Mouse (Mus musculus) left cerebral cortex, adult 18-20 months (tissue): ENCODE results near the gene Pitpnm2. TPM values are rescaled to one million over a fixed set of nuclear protein-coding genes. Genes with fewer than 3 reads are reported as not detected.
A peak's percentile ranks its signal among the peaks of the same experiment; 100 is the strongest.
"Not testable (repeated sequence)": the region's sequence is repeated elsewhere in the genome, so short reads cannot be mapped to it uniquely, and the experiment has no call there.

ENCODE experiments used
- DNase-seq, 2 experiments: peaks; one replicate each; pipeline ENCODE4 v3.0.0; 2021 to 2022; ENCODE audit warnings: low spot score in 2 of 2, mixed read lengths in 1 of 2
- total RNA-seq, 2 experiments: library from RNA; stranded (reverse); gene quantifications; 2 replicates each; pipeline ENCODE4 v1.2.3; 2021

Gene Pitpnm2
- total RNA-seq, 2 experiments from 2014 or later = 259 to 274 TPM

DNA sequence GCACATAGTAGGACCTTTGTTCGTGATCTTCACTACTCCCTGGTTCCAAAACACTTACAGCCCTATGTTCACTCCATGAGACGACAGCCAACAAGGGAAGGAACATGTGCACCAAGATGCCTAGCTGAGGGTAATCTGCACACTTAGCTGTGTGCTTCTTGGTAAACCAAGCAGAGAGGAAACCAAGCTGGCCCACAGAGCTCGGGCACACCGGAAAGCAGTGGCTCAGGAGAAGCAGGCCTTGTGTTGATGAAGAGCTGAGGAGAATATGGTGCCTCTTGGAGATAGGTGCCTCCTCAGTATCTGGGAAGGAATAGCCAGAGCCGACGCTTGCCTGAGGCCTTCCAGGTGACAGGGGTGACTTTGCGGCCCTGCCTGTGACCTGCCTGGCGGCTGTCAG, 26.0 kb downstream of the Pitpnm2 start:
- no peak for DNase-seq

DNA sequence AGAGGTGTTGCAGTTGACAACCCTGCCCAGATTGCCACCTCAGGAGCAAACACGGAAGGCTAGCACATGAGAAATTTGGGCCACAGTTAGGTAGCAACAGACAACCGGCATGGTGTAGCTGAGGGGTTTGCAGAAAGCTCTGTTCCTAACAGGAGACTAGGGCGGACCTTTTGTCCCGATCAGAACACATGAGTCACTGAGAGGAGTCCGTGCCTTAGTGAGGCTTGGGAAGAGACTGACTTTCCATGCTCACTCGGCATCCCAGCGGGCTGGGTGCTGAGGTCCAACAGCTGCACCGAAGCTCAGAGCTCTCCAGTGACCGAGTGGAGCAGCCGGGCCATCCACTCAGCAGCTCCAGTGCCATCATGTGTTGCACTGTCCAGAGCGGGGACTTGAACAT, 26.9 kb downstream of the Pitpnm2 start:
- no peak for DNase-seq

DNA sequence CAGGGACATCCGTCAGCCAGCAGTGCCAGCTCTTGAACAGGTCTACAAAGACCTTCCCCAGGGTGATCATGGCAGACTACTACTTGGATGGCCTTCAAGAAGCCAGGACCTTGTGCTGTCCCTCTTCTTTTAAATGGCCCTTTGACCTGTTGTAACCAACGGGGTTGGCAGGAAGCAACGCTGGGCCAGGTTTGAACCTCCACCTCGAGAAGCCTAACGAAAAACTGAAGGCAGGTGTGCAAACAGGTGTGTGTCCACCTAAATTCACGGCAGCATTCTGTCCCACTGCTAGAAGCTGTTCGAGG, 27.9 kb downstream of the Pitpnm2 start:
- DNase-seq = no peak

DNA sequence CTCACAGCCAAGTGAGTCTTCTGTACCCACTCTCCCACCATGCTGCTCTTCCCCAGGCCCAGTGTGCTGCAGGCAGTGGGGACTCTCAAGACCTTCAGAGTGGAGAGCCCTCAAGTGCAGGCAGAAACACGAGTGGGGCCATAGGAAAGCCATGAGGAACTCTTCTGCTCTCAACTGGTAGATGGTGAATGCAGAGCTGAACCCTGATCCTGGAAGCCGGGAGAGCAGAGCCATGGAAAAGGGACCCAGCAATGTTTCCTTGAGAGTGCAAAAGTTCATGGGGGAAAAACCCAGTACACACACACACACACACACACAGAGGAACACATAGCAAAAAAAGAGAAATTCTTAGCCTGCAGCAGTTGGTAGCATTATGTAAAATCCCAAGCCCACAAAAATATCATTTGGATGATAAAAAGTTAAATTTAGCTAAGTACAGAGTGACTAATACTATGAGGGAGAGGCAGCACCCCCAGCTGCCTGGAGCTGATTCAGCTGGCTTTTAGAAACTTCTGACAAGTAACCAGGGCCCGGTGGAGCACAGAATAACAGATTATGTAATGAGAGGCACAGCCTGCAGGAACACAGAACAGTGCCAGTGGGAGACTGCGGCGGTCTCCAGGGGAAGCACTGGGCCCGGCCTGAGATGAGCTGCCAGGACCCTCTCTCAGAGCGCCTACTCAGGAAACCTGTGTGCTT, 28.4 kb downstream of the Pitpnm2 start:
- DNase-seq = peak; percentile 75 to 87

DNA sequence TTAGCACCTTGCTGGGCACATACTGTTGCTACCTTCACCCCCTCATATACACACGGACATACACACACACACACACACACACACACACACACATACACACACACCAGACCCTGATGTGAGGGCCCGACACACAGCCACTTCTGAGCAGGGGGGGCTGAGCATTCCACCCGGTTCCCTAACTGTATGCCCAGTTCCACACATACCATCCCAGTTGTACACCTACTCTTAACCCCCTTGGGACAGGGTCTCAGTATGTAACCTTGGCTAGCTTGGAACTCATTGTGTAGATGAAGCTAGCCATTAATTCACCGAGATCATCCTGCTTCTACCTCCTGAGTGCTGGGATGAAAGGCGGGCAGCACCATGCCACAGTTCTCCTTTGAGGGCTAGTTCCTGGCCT, 29.0 kb downstream of the Pitpnm2 start:
- no peak for DNase-seq

DNA sequence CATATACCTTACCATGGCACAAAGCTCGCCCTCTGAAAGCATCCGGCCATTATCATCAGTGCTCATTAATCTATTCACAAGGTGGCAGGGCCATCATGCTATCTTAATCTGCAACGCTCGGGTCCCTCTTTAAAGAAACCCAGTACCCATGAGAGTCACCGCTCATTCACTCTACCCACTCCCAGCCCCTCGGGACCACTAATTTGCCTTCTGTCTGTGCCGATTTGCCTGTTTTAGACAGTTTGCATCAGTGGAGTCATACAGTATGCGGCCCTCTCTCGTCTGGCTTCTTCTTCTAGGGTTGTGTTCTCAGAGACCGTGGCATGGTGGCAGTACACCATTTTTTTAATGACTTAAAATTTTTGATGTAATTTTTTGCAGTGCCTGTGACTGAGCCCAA, 30.1 kb downstream of the Pitpnm2 start:
- no peak for DNase-seq

DNA sequence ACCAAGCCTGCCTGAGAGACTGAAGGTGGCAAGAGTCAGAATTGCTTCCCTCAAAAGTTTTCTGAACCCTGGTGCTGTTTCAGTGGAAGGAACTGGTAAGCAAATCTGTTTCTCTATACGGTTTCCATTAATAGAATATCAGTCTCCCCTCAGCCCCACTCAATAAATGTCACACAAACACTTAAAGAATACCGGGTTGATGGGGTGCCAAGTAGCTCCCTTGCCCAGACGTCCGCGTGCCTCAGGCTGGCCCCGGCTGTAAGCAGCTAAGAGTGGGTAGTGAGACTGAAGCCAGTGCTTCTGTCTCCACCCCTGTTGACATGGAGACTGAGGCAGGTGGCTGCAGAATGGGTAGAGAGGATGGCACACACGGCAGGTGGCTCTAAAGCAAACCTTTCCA, 30.6 kb downstream of the Pitpnm2 start:
- DNase-seq = peak in 1 of 2 experiments; percentile 38

DNA sequence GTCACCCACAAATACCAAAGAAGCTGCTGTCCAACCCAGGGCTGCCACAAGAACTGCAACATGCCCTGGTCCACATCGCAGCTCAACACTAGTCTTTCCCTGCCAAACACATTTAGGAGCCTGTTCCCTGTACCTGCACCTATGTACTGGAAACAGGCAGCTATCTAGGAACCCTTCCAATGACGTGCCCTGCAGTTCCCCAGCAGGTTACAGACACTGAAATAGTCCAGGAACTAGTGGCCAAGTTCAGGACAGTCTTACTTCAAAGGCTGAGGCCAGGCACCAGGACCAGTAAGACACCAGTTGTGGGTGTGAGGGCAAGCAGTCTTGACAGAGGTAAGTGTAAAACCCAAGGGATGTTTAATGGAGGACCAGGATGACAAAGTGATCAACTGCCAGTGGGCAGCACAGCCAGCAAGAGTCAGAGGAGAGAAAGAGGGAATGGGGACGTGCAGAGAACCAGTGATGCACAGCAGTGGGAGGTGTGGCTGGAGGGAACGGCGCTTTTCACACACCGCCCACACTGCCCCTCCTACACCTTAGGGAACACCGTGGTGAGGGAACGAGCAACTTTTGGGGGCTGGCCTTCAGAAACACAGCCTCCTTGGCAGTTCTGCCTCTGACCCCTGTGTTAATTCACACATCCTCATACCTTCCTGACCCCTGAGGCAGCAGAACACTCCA, 31.9 kb downstream of the Pitpnm2 start:
- DNase-seq = peak; percentile 90 to 92

DNA sequence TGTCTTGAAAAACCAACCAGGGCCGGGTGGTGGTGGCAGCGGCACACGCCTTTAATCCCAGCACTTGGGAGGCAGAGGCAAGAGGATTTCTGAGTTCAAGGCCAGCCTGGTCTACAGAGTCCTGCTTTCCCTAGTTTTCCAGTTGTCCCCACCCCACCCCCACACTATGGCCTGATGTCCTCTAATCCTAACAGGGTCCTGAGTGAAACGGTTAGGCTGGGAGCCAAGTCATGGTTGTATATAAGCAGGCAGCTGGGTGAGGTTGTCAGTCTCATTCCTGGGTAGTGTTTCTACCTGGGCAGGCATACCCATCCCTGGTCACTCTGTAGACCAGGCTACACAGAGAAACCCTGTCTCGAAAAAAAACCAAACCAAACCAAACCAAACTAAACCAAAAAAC, 32.5 kb downstream of the Pitpnm2 start:
- DNase-seq = not testable (repeated sequence)

DNA sequence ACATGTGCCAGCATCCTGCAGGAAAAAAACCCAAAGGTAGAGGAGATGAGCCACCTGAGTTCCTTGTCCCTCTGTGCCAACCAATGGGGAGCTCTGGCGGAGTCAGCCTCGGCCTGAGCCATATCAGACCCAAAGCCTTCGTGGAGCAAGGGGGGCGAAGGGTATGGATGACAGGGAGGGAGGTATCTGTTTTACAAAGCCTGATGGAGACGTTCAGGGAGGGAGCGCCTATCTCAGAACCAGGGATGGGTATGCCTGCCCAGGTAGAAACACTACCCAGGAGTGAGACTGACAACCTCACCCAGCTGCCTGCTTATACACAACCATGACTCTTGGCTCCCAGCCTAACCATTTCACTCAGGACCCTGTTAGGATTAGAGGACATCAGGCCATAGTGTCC, 33.2 kb downstream of the Pitpnm2 start:
- DNase-seq = no peak

DNA sequence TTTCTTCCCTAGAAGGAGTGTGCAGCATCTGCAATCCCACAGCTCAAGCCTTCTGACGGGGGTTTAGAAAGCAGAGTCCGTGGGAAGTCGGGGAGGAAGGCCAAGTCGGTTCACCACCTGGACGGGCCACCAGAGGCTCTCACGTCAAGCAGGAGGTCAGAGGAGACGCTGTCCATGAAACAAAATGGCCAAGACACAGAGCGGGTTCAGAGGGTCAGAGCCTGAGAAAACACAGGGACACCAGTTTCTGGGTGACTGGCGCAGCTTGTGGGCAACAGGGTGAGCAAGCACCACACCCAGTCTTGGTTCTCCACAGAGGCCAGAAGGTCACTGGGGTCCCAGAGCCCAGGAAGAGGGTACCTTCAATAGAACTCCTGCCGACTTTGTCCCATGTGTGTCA, 33.9 kb downstream of the Pitpnm2 start:
- DNase-seq = no peak

DNA sequence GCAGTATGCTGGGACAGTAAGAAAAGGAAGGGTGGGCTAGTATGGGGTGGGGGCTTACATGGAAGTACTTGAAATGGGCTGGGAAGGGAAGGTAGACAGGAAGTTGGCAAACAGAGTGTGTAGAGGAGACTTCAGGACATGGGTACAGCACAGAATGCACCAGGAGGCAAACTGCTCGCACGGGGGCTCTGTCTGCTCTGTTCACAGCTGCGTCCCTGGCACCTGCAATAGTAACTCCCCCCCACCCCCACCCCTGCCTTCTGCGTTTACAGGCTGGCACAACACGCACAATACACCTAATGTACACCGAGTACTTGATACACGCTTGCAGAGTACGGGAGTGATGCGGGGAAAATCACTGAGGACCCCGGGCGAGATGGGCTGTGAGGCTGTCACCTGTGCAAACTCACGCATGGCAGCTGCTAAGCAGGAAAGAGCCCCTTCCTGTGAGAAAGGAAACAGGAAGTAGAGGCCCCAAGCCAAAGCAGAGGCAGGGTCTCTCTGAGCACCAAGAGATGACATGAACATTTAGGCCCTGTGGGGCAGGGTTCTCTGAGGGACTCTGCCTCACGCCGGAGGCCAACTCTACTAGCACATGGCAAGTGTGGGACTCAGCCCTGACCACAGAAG, 34.9 kb downstream of the Pitpnm2 start:
- no peak for DNase-seq

DNA sequence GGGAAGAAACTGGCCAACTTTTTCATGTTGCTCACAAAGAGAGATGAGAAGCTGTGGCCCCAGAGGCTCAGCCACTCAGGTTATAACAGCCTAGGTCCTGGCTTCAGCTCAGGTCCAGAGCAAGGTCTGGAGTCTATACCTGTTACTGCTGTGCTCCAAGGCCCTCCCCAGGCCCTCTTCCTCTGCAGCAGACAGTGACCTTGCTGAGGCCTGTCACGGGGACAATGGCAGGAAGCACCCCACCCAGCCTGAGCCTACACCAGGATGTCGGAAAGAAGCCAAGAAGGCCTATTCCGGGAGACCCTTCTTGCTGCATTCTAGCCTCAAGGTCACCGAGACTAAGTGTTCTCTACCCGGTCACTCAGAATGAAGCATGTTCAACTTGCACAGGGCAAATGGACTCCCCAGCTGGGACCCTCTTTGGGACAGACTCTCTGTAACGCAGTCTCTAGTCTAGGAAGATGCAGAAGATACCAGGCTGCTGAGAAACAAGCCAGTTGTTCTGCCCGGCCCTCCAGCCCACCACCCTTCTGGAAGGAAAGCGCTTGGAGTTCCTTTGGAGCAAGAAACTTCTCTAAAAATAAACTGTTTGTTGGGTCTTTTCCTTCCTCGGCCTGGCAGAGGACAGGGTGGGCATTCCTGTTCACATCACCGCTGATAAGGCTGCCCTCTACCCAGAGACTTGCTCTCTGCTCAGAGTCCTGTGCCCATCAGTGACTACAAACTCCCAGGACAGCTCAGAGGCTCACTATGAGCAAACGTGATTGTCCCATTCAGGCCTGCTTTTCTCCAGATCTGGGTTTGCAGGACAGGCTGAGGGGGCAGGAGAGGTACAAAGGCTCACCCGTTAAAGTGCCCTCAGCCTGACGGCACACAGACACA, 35.7 kb downstream of the Pitpnm2 start:
- DNase-seq = no peak

DNA sequence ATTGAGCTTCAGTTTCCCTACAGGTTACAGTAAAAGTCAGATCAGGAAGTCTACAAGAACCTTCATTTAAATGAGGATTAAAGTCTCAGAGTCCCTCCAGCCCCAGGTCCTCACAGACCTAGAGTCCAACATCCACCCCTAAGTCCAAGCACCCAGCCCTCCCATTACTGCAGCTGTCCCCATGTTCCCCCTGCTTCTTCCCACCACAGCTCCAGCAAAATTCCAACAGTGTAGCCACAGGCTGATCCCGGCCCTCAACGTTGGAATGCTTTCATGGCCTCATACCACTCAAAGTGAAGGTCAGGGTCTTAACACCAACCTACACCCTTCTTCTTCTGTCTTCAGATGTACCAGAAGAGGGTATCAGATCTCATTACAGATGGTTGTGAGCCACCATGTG, 37.9 kb downstream of the Pitpnm2 start:
- no peak for DNase-seq

DNA sequence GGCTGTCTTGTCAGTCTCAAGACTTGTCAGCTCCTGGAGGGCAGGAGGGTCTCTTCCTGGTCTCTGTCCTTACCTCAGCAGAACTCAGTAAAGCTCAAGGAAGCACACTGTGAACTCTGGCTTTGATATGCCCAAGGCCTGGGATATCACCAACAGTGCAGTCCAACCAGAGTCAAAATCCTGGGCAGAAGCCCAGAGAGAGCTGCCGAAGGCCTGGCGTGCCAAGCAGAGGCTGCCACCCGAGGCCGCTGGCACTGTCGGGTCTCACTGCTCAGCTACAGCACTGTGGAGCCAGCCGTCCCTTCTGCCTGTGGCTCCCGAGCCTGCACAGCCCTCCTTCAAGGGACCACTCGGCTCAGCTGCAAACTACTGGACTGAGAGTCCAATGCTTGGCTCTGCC, 38.3 kb downstream of the Pitpnm2 start:
- no peak for DNase-seq

DNA sequence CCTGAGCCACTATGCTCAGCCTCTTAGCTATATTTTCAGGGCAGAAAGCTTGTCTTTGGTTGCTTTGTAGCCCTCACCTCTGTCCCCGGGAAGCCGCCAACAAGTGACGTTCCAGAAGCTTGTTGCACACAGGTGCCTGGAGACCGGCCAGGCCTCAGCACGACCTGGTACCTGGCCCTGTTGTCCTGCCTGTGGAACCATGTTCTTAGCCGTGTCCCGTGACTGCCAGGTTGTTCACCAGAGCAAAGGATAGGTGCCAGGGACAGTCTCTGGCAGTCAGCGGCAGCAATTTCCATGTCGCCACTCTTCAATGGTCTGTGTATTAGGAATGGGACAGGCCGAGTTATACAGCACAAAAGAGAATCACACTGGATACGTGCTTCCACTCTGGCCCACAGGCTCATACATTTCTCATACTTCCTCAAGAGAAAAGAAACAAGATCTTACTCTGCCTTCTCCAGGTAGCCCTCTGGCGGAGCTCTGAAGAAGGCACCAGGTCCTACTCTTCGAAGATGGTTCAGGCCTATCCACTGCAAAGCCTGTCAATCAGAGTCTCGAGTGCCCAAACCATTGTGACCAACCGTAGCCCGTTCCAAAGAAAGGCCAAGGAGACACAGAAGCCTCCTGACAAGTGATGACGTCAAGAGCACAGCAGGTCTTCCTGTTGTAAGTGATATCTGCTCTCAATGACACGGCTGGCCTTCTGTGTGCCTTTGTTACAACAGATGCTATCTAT, 39.1 kb downstream of the Pitpnm2 start:
- DNase-seq = no peak

DNA sequence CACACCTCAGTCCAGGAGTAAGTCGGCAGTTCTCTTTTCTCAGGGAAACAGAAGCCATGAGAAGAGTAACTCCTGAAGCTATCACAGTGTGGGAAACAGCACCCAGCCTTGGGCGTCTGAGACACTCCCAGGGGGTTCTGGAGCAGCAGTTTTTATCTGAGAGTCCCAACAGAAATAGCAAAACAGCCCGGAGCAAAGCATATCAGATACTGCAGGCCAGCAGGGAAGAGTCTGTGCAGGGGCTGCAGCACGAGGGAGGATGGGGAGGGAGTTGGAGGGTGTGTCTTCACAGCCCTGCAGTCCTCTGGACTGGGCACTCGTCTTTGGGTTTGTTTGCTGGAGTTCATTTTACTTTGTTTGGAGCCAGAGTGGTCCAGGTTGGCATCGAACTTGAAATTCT, 39.7 kb downstream of the Pitpnm2 start:
- no peak for DNase-seq

DNA sequence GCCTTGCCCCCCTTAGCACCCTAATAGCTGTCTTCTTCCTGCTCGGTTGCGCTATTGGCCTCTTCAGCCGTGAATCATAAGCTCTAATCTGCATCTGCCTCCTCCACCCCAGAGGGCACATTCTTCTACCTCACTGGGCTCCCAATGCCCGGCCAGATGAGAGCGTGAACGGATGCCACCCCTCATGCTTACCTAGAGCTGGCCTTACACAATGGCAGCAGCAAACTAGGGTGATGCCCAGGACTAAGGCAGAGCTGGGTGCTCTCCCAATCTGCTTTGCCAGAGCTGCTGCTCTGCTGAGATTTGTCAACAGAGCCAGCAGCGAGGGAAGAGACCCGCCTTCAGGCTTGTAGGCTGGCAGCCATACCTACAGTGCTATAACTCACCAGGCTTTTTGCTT, 41.5 kb downstream of the Pitpnm2 start:
- DNase-seq = no peak

DNA sequence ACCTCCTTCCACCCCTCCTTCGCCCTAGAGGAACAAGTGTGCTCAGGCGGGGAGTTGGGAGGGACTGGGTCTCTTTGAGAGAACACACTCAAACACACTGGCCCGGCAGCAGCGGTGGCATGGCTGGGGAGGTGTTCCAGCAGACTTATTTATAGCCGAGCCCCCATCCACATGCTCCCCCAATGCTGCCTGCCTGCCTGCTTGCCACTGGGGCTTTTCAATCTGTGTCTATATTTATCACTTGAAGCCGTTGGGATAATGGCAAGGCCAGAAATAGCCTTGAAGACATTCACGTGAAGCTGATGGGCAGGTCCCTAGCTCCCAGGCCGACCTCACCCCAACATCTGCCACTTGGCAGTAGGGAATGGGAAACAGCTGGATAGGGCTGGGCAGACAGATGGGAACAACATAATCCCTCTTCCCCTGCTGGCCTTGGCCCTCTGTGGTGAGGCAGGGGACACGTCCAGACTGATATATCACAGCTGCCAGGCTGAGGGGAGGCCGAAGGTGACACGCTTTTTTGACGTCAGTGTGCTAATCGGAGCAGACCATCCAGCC, 43.0 kb downstream of the Pitpnm2 start:
- DNase-seq = no peak

DNA sequence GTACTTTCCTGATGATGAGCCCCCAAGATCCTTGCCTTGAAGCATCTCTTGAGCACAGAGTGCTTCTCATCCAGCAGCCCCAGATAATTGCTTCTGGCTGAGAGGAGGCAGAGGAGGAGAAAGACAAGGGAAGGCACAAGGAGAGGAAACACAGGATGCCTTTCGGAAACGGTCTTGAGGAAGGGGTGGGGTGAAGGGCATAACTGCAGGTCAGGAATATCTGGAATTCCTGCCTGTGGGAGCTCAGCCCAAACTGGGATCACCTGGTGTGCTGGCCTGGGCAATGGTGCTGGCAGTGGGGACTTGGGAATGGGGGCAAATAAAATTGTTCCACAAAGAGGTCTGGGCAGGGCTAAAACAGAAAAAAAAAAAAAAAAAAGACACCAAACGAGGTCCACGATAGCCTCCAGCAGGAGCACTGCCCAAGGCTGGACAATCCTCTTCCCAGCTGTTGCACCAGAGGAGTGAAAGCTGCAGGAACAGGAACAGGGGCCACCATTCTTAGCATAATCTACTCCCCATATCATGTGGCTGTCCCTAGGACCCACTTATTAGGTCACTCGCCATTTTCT, 43.7 kb downstream of the Pitpnm2 start:
- DNase-seq = no peak
